Comparison of ENCODE assay signal across 14 mouse cellular contexts in the genomic region with DNA sequence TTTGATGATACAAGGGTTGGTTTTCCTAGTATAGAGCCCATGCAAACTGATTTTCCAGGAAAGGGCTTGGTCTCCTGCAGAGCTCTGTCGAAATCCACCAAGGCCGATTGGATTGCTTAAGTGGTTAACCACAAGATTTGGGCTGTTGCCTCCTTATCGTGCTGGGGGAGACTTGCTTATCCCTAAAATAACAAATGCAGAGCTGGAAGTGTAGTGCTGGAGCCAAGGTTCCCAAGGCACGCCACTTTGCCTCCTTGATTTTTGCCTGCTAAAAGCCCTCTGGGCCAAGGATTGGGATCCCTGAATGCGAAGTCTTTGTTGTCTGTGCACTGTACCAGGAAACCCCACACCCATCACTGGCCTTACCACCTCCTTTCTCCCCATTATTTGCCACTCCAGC. TPM values are rescaled to one million over a fixed set of nuclear protein-coding genes. Genes with fewer than 3 reads are reported as not detected.
DNase-seq lines count a peak whose midpoint lies in the region; ATAC-seq and TF ChIP-seq lines count a peak whose summit lies in the region.
"Had no signal": no experiment of that assay in that cellular context is flagged by ENCODE, and none has a peak within 500 bp of the region (broad histone marks: within the 10 kb centered on the region; RNA-seq: fewer than 3 reads in every experiment).

No protein-coding gene starts in this region.

- H3K9ac ChIP-seq in midbrain, embryonic 11.5 days (ENCODE audit: low read length) = no peak overlapping the region
- H3K9ac ChIP-seq in midbrain, embryonic 13.5 days (replicated peaks) = no peak overlapping the region
- H3K9ac ChIP-seq in heart, embryonic 16.5 days (ENCODE audit: low read length) = no peak overlapping the region
- H3K9ac ChIP-seq: forebrain, embryonic 15.5 days had no signal

- H3K27me3 ChIP-seq in midbrain, embryonic 11.5 days (ENCODE audit: control insufficient read depth, insufficient read depth, low read length) = no peaks in the 10 kb centered on the region
- H3K27me3 ChIP-seq in midbrain, embryonic 13.5 days = no peaks in the 10 kb centered on the region
- H3K27me3 ChIP-seq in heart, embryonic 16.5 days (ENCODE audit: control insufficient read depth, insufficient read depth, low read length) = no peaks in the 10 kb centered on the region
- H3K27me3 ChIP-seq: forebrain, embryonic 15.5 days had no signal

- no peaks in the 10 kb centered on the region for H3K9me3 ChIP-seq in midbrain, embryonic 11.5 days (ENCODE audit: control insufficient read depth, low read length)
- H3K9me3 ChIP-seq in midbrain, embryonic 13.5 days = no peaks in the 10 kb centered on the region
- H3K9me3 ChIP-seq in heart, embryonic 16.5 days (replicated peaks; ENCODE audit: control insufficient read depth, low read length) = no peaks in the 10 kb centered on the region
- H3K9me3 ChIP-seq: forebrain, embryonic 15.5 days had no signal

- intact Hi-C loops in left cerebral cortex, postnatal 10 days (cut with DNase I) = no loop called here

- DNase-seq in midbrain, embryonic 11.5 days (ENCODE audit: low spot score, missing footprints) = peak; percentile 17
- DNase-seq in left cerebral cortex, postnatal 10 days (ENCODE audit: extremely low spot score in 1 of 2, low spot score in 2 of 2) = no peak
- DNase-seq in layer of hippocampus, adult 11-12 months (ENCODE audit: low spot score) = no peak
- DNase-seq: cerebellum, adult 9-11 months; liver; right cerebral cortex, adult 18-20 months had no signal

- ATAC-seq in midbrain, embryonic 11.5 days (ENCODE audit: low FRiP score) = no peak
- ATAC-seq in midbrain, embryonic 13.5 days = no peak
- no peak; the same call in 1 of the 2 replicates for ATAC-seq in heart, embryonic 16.5 days (replicated peaks; ENCODE audit: extremely low read depth, insufficient read depth, low FRiP score)
- ATAC-seq in megakaryocyte, adult 5-6 weeks (ENCODE audit: poor library complexity, severe bottlenecking) = peak; percentile 65
- no peak for ATAC-seq in megakaryocyte-erythroid progenitor cell, adult 5-6 weeks (replicated peaks; ENCODE audit: low FRiP score, low TSS enrichment, poor library complexity, severe bottlenecking)
- ATAC-seq: CD4-positive, CD25-positive, alpha-beta regulatory T cell, adult 4 months; forebrain, embryonic 15.5 days had no signal

- peaks cover 14% of the 10 kb centered on the region; the same call in 1 of the 2 replicates for H3K4me1 ChIP-seq in midbrain, embryonic 11.5 days (ENCODE audit: control insufficient read depth, insufficient read depth, low read length)
- peaks cover 16% of the 10 kb centered on the region for H3K4me1 ChIP-seq in midbrain, embryonic 13.5 days (replicated peaks)
- H3K4me1 ChIP-seq in embryonic fibroblast, embryonic 13.5 days (ENCODE audit: control insufficient read depth, insufficient read depth, low read length) = peaks cover 16% of the 10 kb centered on the region
- peaks cover 18% of the 10 kb centered on the region for H3K4me1 ChIP-seq in heart, embryonic 16.5 days (ENCODE audit: control insufficient read depth, insufficient read depth, low read length)

- no peak overlapping the region for H3K4me3 ChIP-seq in midbrain, embryonic 11.5 days (ENCODE audit: low read depth, low read length)
- H3K4me3 ChIP-seq in midbrain, embryonic 13.5 days (replicated peaks) = no peak overlapping the region
- H3K4me3 ChIP-seq in embryonic fibroblast, embryonic 13.5 days (ENCODE audit: insufficient read depth, low read length) = no peak overlapping the region
- H3K4me3 ChIP-seq in heart, embryonic 16.5 days (ENCODE audit: low read length) = no peak overlapping the region
- H3K4me3 ChIP-seq: forebrain, embryonic 15.5 days had no signal

- TF ChIP-seq POLR2A in embryonic fibroblast, embryonic 13.5 days (IDR thresholded peaks at IDR 0.05; ENCODE audit: low read depth, low read length) = no peak

- WGBS in midbrain, embryonic 11.5 days = 74% methylated on average over 5 of the region's 5 CpGs
- 79% methylated on average over 5 of the region's 5 CpGs for WGBS in midbrain, embryonic 13.5 days
- 28% methylated on average over 5 of the region's 5 CpGs for WGBS in heart, embryonic 16.5 days

- no peak overlapping the region for H3K27ac ChIP-seq in midbrain, embryonic 11.5 days (ENCODE audit: low read depth, low read length)
- H3K27ac ChIP-seq in midbrain, embryonic 13.5 days = no peak overlapping the region
- peak overlapping the region; percentile 90 for H3K27ac ChIP-seq in embryonic fibroblast, embryonic 13.5 days (ENCODE audit: insufficient read depth, low read length)
- H3K27ac ChIP-seq in heart, embryonic 16.5 days (ENCODE audit: low read length) = peak overlapping the region; percentile 11; the same call in 1 of the 2 replicates
- H3K27ac ChIP-seq: forebrain, embryonic 15.5 days had no signal

- no peak overlapping the region for H3K4me2 ChIP-seq in midbrain, embryonic 11.5 days
- no peak overlapping the region for H3K4me2 ChIP-seq in midbrain, embryonic 13.5 days (replicated peaks)
- H3K4me2 ChIP-seq in heart, embryonic 16.5 days (ENCODE audit: low read depth, low read length) = no peak overlapping the region
- H3K4me2 ChIP-seq: forebrain, embryonic 15.5 days had no signal

- TF ChIP-seq CTCF in embryonic fibroblast, embryonic 13.5 days (IDR thresholded peaks at IDR 0.05; ENCODE audit: borderline replicate concordance, insufficient read depth, low read length) = no peak

- no peaks in the 10 kb centered on the region for H3K36me3 ChIP-seq in midbrain, embryonic 11.5 days (ENCODE audit: control insufficient read depth, insufficient read depth, low read length)
- no peaks in the 10 kb centered on the region for H3K36me3 ChIP-seq in midbrain, embryonic 13.5 days
- no peaks in the 10 kb centered on the region for H3K36me3 ChIP-seq in heart, embryonic 16.5 days (ENCODE audit: control insufficient read depth, insufficient read depth)
- H3K36me3 ChIP-seq: forebrain, embryonic 15.5 days had no signal

RNA-seq across cellular contexts. Expression of gene Tmem178, which starts 52.8 kb away (rescaled TPM):
- 12.8 and 14.2 TPM in 2 replicates for polyA plus RNA-seq in midbrain, embryonic 11.5 days (2014; fragmentation: Nextera tagmentation; extraction: Ambion mirVana)
- polyA plus RNA-seq in midbrain, embryonic 13.5 days (2015; fragmentation: Nextera tagmentation; extraction: Ambion mirVana) = 25.7 and 32.0 TPM in 2 replicates
- 5.6 and 18.9 TPM in 2 replicates for polyA plus RNA-seq in embryonic fibroblast, embryonic 13.5 days (2011; ENCODE audit: insufficient read length, low read depth, missing spikeins)
- 4.0 and 5.1 TPM in 2 replicates for polyA plus RNA-seq in heart, embryonic 16.5 days (2015; fragmentation: Nextera tagmentation; extraction: Ambion mirVana)
- 2.4 and 2.7 TPM in 2 replicates for total RNA-seq in megakaryocyte, adult 5-6 weeks (2015)
- total RNA-seq in megakaryocyte, adult 5-6 weeks (2017) = 0.62 and 1.4 TPM in 2 replicates
- total RNA-seq in megakaryocyte-erythroid progenitor cell, adult 5-6 weeks (2014; fragmentation: Nextera tagmentation) = not detected in 2 replicates
- not detected in 2 replicates for total RNA-seq in megakaryocyte-erythroid progenitor cell, adult 5-6 weeks (2017)
- 10 to 100 TPM; 77.1 to 80.7 TPM for total RNA-seq in left cerebral cortex, postnatal 10 days (2021)
- total RNA-seq: hematopoietic stem cell, adult 5-6 weeks had no signal
- polyA plus RNA-seq: CD4-positive, CD25-positive, alpha-beta regulatory T cell, adult 4 months had no signal

Comparison
In these comparisons a context has a peak if more than half of its experiments do, and no peak if none do; other contexts are left out.
1. H3K27ac ChIP-seq: peak in embryonic fibroblast, embryonic 13.5 days (single experiment) and heart, embryonic 16.5 days (single experiment); none in midbrain, embryonic 11.5 days (single experiment) and midbrain, embryonic 13.5 days (single experiment).